In the genomic region with DNA sequence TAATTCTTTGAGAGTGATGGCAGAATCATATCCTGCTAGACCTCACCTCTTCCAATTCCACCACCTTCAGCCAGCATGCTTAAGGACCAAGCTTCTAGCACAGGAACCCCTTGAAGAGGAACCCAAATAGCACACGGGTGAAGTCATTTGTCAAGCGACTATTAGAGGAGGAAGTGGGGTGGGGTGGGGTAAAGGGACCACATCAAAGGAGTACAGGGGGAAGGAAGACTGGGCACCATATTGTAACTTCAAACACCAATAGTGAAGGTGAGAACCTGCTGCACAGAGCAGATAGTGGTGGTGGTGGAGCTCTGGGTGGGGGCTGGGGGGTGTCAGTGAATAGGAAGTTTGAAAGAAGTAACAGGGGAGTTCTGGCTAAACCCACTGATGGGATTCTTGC, we compare ENCODE assay signal across 23 mouse cellular contexts. TPM values are rescaled to one million over a fixed set of nuclear protein-coding genes. Genes with fewer than 3 reads are reported as not detected.
DNase-seq lines count a peak whose midpoint lies in the region; ATAC-seq lines count a peak whose summit lies in the region.
"Had no signal": no experiment of that assay in that cellular context is flagged by ENCODE, and none has a peak within 500 bp of the region (broad histone marks: within the 10 kb centered on the region; RNA-seq: fewer than 3 reads in every experiment).

No protein-coding gene starts in this region.

- peak; percentile 56 for DNase-seq in CD4-positive, CD25-positive, alpha-beta regulatory T cell, adult 2 months (ENCODE audit: low read depth, low spot score)
- DNase-seq in T-cell, adult 2 months (ENCODE audit: low spot score) = peak; percentile 17
- DNase-seq in induced T-regulatory cell, adult 2 months (ENCODE audit: low read depth) = peak; percentile 48
- DNase-seq in naive thymus-derived CD4-positive, alpha-beta T cell, adult 2 months (ENCODE audit: low read depth) = peak; percentile 21
- no peak for DNase-seq in gastrocnemius, adult 18-20 months (ENCODE audit: low spot score)
- no peak for DNase-seq in B cell, adult 2 months
- DNase-seq: adrenal gland, adult 2 months; adrenal gland, postnatal 14 days; cerebellum, adult 11-12 months; cerebellum, adult 8-10 months; cerebellum, postnatal 10 days; cerebellum, postnatal 36 days; gastrocnemius, adult 2 months; gastrocnemius, postnatal 14 days; heart, adult 18-20 months; heart, postnatal 10 days; heart, postnatal 36 days; kidney, adult 2 months had no signal

- no peak for ATAC-seq in granulocyte monocyte progenitor cell, adult 5-6 weeks (replicated peaks; ENCODE audit: poor library complexity, severe bottlenecking)
- ATAC-seq in cerebellum, adult (ENCODE audit: insufficient number of reproducible peaks, low FRiP score, low TSS enrichment) = no peak
- ATAC-seq: forebrain, embryonic 15.5 days; hindbrain, embryonic 16.5 days; intestine, postnatal 0 days had no signal

RNA-seq across cellular contexts. Expression of a gene that starts 28.8 kb away (rescaled TPM):
- total RNA-seq in granulocyte monocyte progenitor cell, adult 5-6 weeks (2014; fragmentation: Nextera tagmentation) = not detected in 2 replicates
- total RNA-seq in granulocyte monocyte progenitor cell, adult 5-6 weeks (2017) = not detected in 2 replicates
- 1 to 10 TPM in 1 of 2 experiments, under 1 TPM in 1; 0.59 to 1.0 TPM for total RNA-seq in gastrocnemius, adult 18-20 months (2021)

RNA-seq across cellular contexts. Expression of a gene that starts 47.0 kb away (rescaled TPM):
- total RNA-seq in granulocyte monocyte progenitor cell, adult 5-6 weeks (2014; fragmentation: Nextera tagmentation) = 271 and 351 TPM in 2 replicates
- 247 and 266 TPM in 2 replicates for total RNA-seq in granulocyte monocyte progenitor cell, adult 5-6 weeks (2017)
- total RNA-seq in gastrocnemius, adult 18-20 months (2021) = not detected
- total RNA-seq: gastrocnemius, adult 2 months had no signal

RNA-seq across cellular contexts. Expression of a gene that starts 53.4 kb away (rescaled TPM):
- total RNA-seq in granulocyte monocyte progenitor cell, adult 5-6 weeks (2014; fragmentation: Nextera tagmentation) = 19.6 and 30.8 TPM in 2 replicates
- 24.7 and 26.2 TPM in 2 replicates for total RNA-seq in granulocyte monocyte progenitor cell, adult 5-6 weeks (2017)
- total RNA-seq in gastrocnemius, adult 18-20 months (2021) = 10 to 100 TPM in 1 of 2 experiments, 1 to 10 TPM in 1; 8.8 to 10.5 TPM

Comparison
In these comparisons a context has a peak if more than half of its experiments do, and no peak if none do; other contexts are left out.
1. DNase-seq: peak in CD4-positive, CD25-positive, alpha-beta regulatory T cell, adult 2 months (single experiment), T-cell, adult 2 months (single experiment), induced T-regulatory cell, adult 2 months (single experiment) and naive thymus-derived CD4-positive, alpha-beta T cell, adult 2 months (single experiment); none in gastrocnemius, adult 18-20 months (single experiment) and B cell, adult 2 months (0 of 2).
2. RNA of a gene that starts 47.0 kb away (total RNA-seq): 247 to 351 TPM in granulocyte monocyte progenitor cell, adult 5-6 weeks; not detected in gastrocnemius, adult 18-20 months; every median in the first group is over 100 times any median in the second.